Mouse (Mus musculus) stomach, postnatal 0 days (tissue): ENCODE data around the gene Fam71b. TPM values are rescaled to one million over a fixed set of nuclear protein-coding genes. Genes with fewer than 3 reads are reported as not detected.

Source experiments
- ATAC-seq: fragments of 200-750 bp; cut with Nextera tagmentation; 2 replicates; pipeline ENCODE4 v1.8.0; 2017; ENCODE audit not compliant: low FRiP score, low TSS enrichment
- DNase-seq: peaks from one replicate; pipeline ENCODE4 v3.0.0-alpha.2; 2016; ENCODE audit warnings: low spot score
- H3K27ac ChIP-seq: fragments of 300-500 bp; sonication (generic); replicated peaks from 2 replicates; pipeline ENCODE4 v1.5.1; 2014; ENCODE audit warnings: mild to moderate bottlenecking, control low read depth
- H3K27me3 ChIP-seq: fragments of 300-500 bp; sonication (generic); 2 replicates; pipeline ENCODE4 v1.6.1; 2014; ENCODE audit warnings: low read length; ENCODE audit not compliant: control insufficient read depth, insufficient read depth
- H3K36me3 ChIP-seq: fragments of 300-500 bp; sonication (generic); 2 replicates; pipeline ENCODE4 v1.6.1; 2014; ENCODE audit warnings: low read length, mixed read lengths; ENCODE audit not compliant: control insufficient read depth, insufficient read depth
- H3K4me1 ChIP-seq: fragments of 300-500 bp; sonication (generic); replicated peaks from 2 replicates; pipeline ENCODE4 v1.6.1; 2014; ENCODE audit warnings: antibody characterized with exemption; ENCODE audit not compliant: control insufficient read depth, insufficient read depth
- H3K4me2 ChIP-seq: fragments of 300-500 bp; sonication (generic); replicated peaks from 2 replicates; pipeline ENCODE4 v1.6.1; 2014; ENCODE audit warnings: low read depth, mild to moderate bottlenecking, control low read depth, moderate library complexity
- H3K4me3 ChIP-seq: fragments of 300-500 bp; sonication (generic); 2 replicates; pipeline ENCODE4 v1.5.1; 2014; ENCODE audit warnings: low read depth, low read length, control low read depth
- H3K9ac ChIP-seq: fragments of 300-500 bp; sonication (generic); 2 replicates; pipeline ENCODE4 v1.6.1; 2014; ENCODE audit warnings: mild to moderate bottlenecking, low read length, control low read depth, mixed read lengths
- H3K9me3 ChIP-seq: fragments of 300-500 bp; sonication (generic); 2 replicates; pipeline ENCODE4 v1.6.1; 2016; ENCODE audit warnings: low read length; ENCODE audit not compliant: control insufficient read depth
- CTCF ChIP-seq: IDR thresholded peaks from 2 replicates; pipeline ENCODE4 v1.5.1; 2016; ENCODE audit warnings: antibody characterized with exemption, low read depth, mild to moderate bottlenecking, moderate library complexity
- EP300 ChIP-seq: optimal IDR thresholded peaks from 2 replicates; pipeline ENCODE3; 2016; ENCODE audit warnings: antibody characterized with exemption
- WGBS: fragments of 180-500 bp; shearing (Covaris S2); extraction: QIAGEN DNeasy Blood & Tissue Kit; methylation state at CpG from one replicate; pipeline ENCODE4 v1.1.7; 2014; 5-methylcytosine and 5-hydroxymethylcytosine counted together
- polyA plus RNA-seq: library from polyadenylated mRNA; unstranded; fragments of >200 nt; fragmentation: Nextera tagmentation; extraction: Ambion mirVana; gene quantifications from 2 replicates; pipeline ENCODE4 v1.2.1, GENCODE M21; 2015

Fam71b gene
- polyA plus RNA-seq, 1 experiment from 2014 or later, result not detected

GRCm38 (mm10) chr11:46360991-46361665 lies 35.2 kb upstream of the Fam71b start:
- Histone ChIP-seq H3K4me3 (no peak overlapping the region), H3K4me1 (no peaks in the 10 kb centered on the region), H3K9me3 (no peaks in the 10 kb centered on the region), H3K27me3 (no peaks in the 10 kb centered on the region), H3K27ac (no peak overlapping the region), H3K9ac (no peak overlapping the region), H3K36me3 (no peaks in the 10 kb centered on the region), H3K4me2 (no peak overlapping the region)
- DNase-seq, result no peak
- no peak for ATAC-seq
- 68% methylated on average over 2 of the region's 2 CpGs for WGBS
- no peak for TF ChIP-seq EP300
- TF ChIP-seq CTCF, result no peak

GRCm38 (mm10) chr11:46362061-46363022 lies 34.0 kb upstream of the Fam71b start:
- ATAC-seq, result no peak
- TF ChIP-seq EP300 (no peak), CTCF (no peak)
- Histone ChIP-seq H3K9me3 (no peaks in the 10 kb centered on the region), H3K36me3 (no peaks in the 10 kb centered on the region), H3K27me3 (no peaks in the 10 kb centered on the region), H3K9ac (no peak overlapping the region), H3K4me3 (no peak overlapping the region), H3K27ac (no peak overlapping the region), H3K4me2 (no peak overlapping the region), H3K4me1 (no peaks in the 10 kb centered on the region)
- 81% methylated on average over 18 of the region's 18 CpGs for WGBS
- DNase-seq, result no peak

- WGBS, result 93% methylated on average over 9 of the region's 9 CpGs
- ATAC-seq, result no peak
Observed at GRCm38 (mm10) chr11:46363864-46364263, 32.5 kb upstream of the Fam71b start.

GRCm38 (mm10) chr11:46365744-46366143 lies 30.6 kb upstream of the Fam71b start:
- Histone ChIP-seq H3K36me3 (no peaks in the 10 kb centered on the region), H3K27ac (no peak overlapping the region), H3K27me3 (no peaks in the 10 kb centered on the region), H3K9me3 (no peaks in the 10 kb centered on the region), H3K9ac (no peak overlapping the region), H3K4me3 (no peak overlapping the region), H3K4me1 (no peaks in the 10 kb centered on the region), H3K4me2 (no peak overlapping the region)
- TF ChIP-seq EP300 (no peak), CTCF (no peak)
- ATAC-seq, result no peak
- 48% methylated on average over 5 of the region's 5 CpGs for WGBS
- no peak for DNase-seq

More at GRCm38 (mm10) chr11:46363864-46364263, 32.5 kb upstream of the Fam71b start:
- DNase-seq, result no peak
- no peaks in the 10 kb centered on the region for H3K9me3 ChIP-seq
- H3K4me2 ChIP-seq, result no peak overlapping the region
- H3K36me3 ChIP-seq, result no peaks in the 10 kb centered on the region
- H3K9ac ChIP-seq, result no peak overlapping the region
- H3K4me3 ChIP-seq, result no peak overlapping the region
- H3K4me1 ChIP-seq, result no peaks in the 10 kb centered on the region
- H3K27me3 ChIP-seq, result no peaks in the 10 kb centered on the region
- TF ChIP-seq CTCF, result no peak
- no peak for TF ChIP-seq EP300
- no peak overlapping the region for H3K27ac ChIP-seq

GRCm38 (mm10) chr11:46366357-46366756 lies 30.0 kb upstream of the Fam71b start:
- Histone ChIP-seq H3K4me3 (no peak overlapping the region), H3K36me3 (no peaks in the 10 kb centered on the region), H3K9ac (no peak overlapping the region), H3K9me3 (no peaks in the 10 kb centered on the region), H3K27me3 (no peaks in the 10 kb centered on the region), H3K27ac (no peak overlapping the region), H3K4me2 (no peak overlapping the region), H3K4me1 (no peaks in the 10 kb centered on the region)
- no peak for DNase-seq
- no peak for ATAC-seq
- TF ChIP-seq CTCF (no peak), EP300 (no peak)
- 64% methylated on average over 3 of the region's 3 CpGs for WGBS

- Histone ChIP-seq H3K27ac (no peak overlapping the region), H3K9me3 (no peaks in the 10 kb centered on the region), H3K4me2 (no peak overlapping the region), H3K4me3 (no peak overlapping the region), H3K27me3 (no peaks in the 10 kb centered on the region), H3K36me3 (no peaks in the 10 kb centered on the region), H3K9ac (no peak overlapping the region), H3K4me1 (no peaks in the 10 kb centered on the region)
- ATAC-seq (no peak), DNase-seq (no peak)
- 79% methylated on average over 4 of the region's 4 CpGs for WGBS
- TF ChIP-seq EP300 (no peak), CTCF (no peak)
Observed at GRCm38 (mm10) chr11:46370457-46370856, 25.9 kb upstream of the Fam71b start.
